Mouse (Mus musculus) thymus, postnatal 36 days (tissue): Measurements from ENCODE around the gene Wee2.

Experiments used
- DNase-seq, 2 experiments: peaks; one replicate each; pipeline ENCODE4 v3.0.0; 2022; ENCODE audit warnings: mixed read lengths in 2 of 2

Gene Wee2

GRCm38 (mm10) chr6:40438936-40439335 lies at the start of gene Wee2:
TSS of gene Wee2 (plus strand) at chr6:40439088.
- no peak for DNase-seq

- DNase-seq, result no peak
These were observed 47.9 kb upstream of the Wee2 start for GRCm38 (mm10) chr6:40390975-40391374.

GRCm38 (mm10) chr6:40393213-40393612 lies 45.7 kb upstream of the Wee2 start:
- peak in 1 of 2 experiments; percentile 11 for DNase-seq

GRCm38 (mm10) chr6:40402031-40402430 lies 36.9 kb upstream of the Wee2 start:
- DNase-seq, result no peak

GRCm38 (mm10) chr6:40403640-40404285 lies 35.1 kb upstream of the Wee2 start:
- no peak for DNase-seq

- DNase-seq, result no peak
These were observed 27.8 kb upstream of the Wee2 start for GRCm38 (mm10) chr6:40411085-40411484.

GRCm38 (mm10) chr6:40413046-40413445 lies 25.8 kb upstream of the Wee2 start:
- DNase-seq, result no peak

- no peak for DNase-seq
These were observed 25.3 kb upstream of the Wee2 start for GRCm38 (mm10) chr6:40413565-40413964.

- DNase-seq, result no peak
These were observed 23.1 kb upstream of the Wee2 start for GRCm38 (mm10) chr6:40415799-40416198.

- no peak for DNase-seq
These were observed 20.5 kb upstream of the Wee2 start for GRCm38 (mm10) chr6:40418386-40418785.

- no peak for DNase-seq
These were observed 17.8 kb upstream of the Wee2 start for GRCm38 (mm10) chr6:40421099-40421498.

GRCm38 (mm10) chr6:40423013-40423412 lies 15.9 kb upstream of the Wee2 start:
- DNase-seq, result no peak

GRCm38 (mm10) chr6:40423774-40424173 lies 15.1 kb upstream of the Wee2 start:
- DNase-seq, result peak; percentile 51 to 59

GRCm38 (mm10) chr6:40427441-40427840 lies 11.4 kb upstream of the Wee2 start:
- no peak for DNase-seq

GRCm38 (mm10) chr6:40428696-40429095 lies 10.2 kb upstream of the Wee2 start:
- no peak for DNase-seq

GRCm38 (mm10) chr6:40429521-40429931 lies 9.4 kb upstream of the Wee2 start:
- DNase-seq, result no peak

- DNase-seq, result no peak
These were observed 8.6 kb upstream of the Wee2 start for GRCm38 (mm10) chr6:40430251-40430650.

GRCm38 (mm10) chr6:40430878-40431277 lies 8.0 kb upstream of the Wee2 start:
- DNase-seq, result no peak

GRCm38 (mm10) chr6:40431356-40431755 lies 7.5 kb upstream of the Wee2 start:
- DNase-seq, result no peak

GRCm38 (mm10) chr6:40431812-40432211 lies 7.1 kb upstream of the Wee2 start:
- no peak for DNase-seq

- DNase-seq, result no peak
These were observed 6.3 kb upstream of the Wee2 start for GRCm38 (mm10) chr6:40432346-40433275.

- no peak for DNase-seq
These were observed 4.2 kb upstream of the Wee2 start for GRCm38 (mm10) chr6:40434697-40435096.

- peak; percentile 74 to 77 for DNase-seq
These were observed 3.5 kb upstream of the Wee2 start for GRCm38 (mm10) chr6:40435151-40436046.
